Mouse (Mus musculus) gastrocnemius, postnatal 4 days (tissue): ENCODE measurements at regions not wholly inside any gene's neighbourhood (a gene's known extent, or its start where the extent isn't known, plus 50 kb on each side); places are given as distances from the start of the nearest gene placed in this dataset.

Experiments
- DNase-seq, 2 experiments: peaks; one replicate each; pipeline ENCODE4 v3.0.0; 2021 to 2022; ENCODE audit warnings: low spot score in 2 of 2, mixed read lengths in 2 of 2

- no peak for DNase-seq
Observed at GRCm38 (mm10) chr1:4671237-4672019, 136.3 kb upstream of the Gm37988 start.

- DNase-seq, result no peak
Observed at GRCm38 (mm10) chr1:4672344-4672743, 135.3 kb upstream of the Gm37988 start.

GRCm38 (mm10) chr1:4687605-4688004 lies 120.1 kb upstream of the Gm37988 start:
- no peak for DNase-seq

- no peak for DNase-seq
Observed at GRCm38 (mm10) chr1:4689096-4689495, 118.6 kb upstream of the Gm37988 start.

GRCm38 (mm10) chr1:4703316-4703715 lies 104.4 kb upstream of the Gm37988 start:
- DNase-seq, result no peak

- no peak for DNase-seq
Observed at GRCm38 (mm10) chr1:4706171-4706570, 101.5 kb upstream of the Gm37988 start.

GRCm38 (mm10) chr1:4722333-4722931 lies 85.3 kb upstream of the Gm37988 start:
- DNase-seq, result no peak
